Mouse (Mus musculus) liver, adult (tissue): ENCODE measurements at regions not wholly inside any gene's neighbourhood (a gene's known extent, or its start where the extent isn't known, plus 50 kb on each side); places are given as distances from the start of the nearest gene placed in this dataset.

Experiments used
- GATA4 ChIP-seq: IDR thresholded peaks from 2 replicates; pipeline ENCODE4 v1.6.1; 2014; ENCODE audit warnings: mild to moderate bottlenecking, low read length; ENCODE audit not compliant: insufficient replicate concordance

DNA sequence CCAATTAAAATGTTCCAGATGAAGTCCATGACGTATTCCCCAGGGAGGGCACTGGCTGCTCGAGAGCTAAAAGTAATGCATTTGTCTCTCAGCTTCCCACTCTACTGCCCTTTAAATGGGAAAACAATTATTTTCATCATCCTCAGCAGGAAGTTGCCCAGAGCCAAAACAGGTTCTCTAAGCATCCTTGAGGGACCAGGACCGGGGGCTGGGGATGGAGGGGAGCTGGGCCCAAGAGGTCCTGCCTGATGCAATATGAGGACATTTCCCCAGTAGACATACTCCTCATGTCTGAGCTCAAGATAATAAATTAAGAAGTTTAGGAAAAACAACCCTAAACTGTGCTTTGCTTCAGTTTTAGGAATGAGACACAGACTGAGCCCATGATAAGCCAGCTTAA lies 270.5 kb upstream of the Jarid2 start:
- no peak for TF ChIP-seq GATA4

DNA sequence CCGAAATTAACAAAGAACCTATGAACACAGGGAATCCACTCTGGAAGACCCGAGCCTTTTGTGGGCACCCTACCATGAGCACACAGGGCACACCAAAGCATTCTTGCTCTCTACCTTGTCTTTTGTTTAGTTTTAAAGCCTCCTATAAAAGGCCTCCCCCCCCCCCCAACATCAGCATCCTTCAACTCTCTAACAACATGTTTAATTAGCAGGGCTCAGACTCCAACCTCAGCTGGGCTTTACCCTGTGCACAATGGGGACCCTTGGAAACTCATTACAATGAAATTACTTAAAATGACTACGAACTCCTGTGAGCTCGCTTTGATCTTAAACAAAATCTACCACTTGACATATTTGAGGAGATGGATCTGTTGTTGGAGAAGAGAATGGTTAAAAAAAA lies 270.1 kb upstream of the Jarid2 start:
- TF ChIP-seq GATA4, result no peak

DNA sequence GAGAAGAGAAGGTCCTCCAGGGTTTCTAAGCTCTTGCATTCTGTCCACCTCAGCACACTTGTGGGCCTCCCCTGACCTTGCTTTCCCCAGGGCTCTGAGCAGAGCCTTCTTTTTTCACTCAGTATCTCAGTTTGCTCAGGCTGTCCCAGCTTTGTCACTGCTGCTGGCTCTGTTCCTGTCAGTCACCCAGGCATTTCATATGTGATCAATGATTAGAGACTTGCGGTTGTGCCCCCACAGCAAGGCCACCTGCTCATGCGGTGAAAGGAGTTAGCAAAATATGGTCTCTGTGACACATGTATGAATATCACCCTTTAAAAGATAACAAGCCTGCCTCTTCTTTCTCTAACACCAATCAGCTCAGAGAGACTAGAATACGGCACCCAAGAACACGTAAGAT lies 265.6 kb upstream of the Jarid2 start:
- no peak for TF ChIP-seq GATA4

DNA sequence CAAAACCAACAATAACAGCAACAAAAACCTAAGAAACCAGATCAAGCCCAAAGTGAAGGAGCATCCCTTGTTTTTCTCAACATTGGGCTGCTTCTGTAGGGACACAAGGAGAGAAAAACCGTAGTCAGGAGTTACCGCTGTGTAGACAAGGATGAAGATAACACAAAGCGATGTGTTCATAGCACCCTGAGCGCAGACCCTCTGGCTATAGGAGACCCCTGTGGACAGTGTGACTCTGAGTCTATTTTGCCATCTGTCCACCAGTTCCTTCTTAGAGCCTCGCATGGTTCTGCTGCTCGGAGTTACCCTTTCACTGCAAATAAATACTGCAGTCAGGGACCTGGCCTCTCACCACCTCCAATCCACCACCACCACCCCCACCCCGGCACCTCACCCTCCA lies 263.7 kb upstream of the Jarid2 start:
- no peak for TF ChIP-seq GATA4

DNA sequence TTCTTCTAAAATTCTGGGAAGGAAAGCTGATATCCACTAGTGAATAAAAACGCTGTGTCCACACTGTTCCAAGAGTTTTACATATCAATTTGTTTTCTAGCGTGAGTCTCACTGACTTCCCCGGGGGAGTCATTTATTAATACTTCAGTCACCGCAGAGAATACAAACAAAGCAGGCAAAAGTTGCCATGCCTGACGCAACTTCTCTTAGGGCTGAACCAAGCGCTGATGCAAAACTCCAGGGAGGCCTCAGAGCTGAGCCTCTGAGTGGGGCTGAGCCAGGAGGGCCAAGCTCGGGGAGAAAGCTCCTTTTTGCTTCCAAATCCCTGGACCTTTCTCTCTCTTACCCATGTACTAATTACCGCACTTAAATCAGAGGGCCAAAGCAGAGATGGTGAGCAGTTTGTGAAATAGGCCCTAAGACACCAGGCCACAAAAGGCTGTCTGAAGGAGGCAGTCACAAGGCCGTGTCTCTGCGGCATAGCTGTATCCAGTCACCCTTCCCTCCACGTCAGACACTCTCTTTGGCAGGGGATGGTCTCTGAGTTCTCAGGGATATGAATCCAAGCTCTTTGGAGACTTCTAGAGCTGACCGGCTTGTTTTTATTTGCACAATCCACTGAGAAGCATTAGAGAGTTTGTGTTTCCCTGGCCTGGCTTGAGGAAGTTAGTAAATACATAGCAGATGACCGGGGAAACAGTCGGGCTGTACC lies 260.2 kb upstream of the Jarid2 start:
- no peak for TF ChIP-seq GATA4

DNA sequence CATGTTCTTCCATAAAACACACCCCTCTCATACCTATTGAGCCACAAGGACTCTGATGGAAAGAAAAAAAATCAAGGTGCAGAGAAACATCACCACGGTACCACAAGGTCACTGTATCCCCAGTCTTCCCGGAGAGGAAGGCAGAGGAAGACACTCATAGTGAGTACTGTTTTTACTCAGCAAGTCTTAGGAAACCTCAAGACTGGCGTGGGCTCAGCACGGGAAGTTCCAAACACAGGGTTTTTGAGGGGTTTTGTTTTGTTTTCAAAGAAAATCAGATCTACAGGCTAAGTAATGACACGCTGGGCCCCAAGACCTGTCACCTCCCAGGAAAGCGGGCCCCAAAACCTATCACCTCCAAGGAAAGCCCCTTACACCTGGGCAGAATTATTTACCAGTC lies 259.6 kb upstream of the Jarid2 start:
- TF ChIP-seq GATA4, result no peak

DNA sequence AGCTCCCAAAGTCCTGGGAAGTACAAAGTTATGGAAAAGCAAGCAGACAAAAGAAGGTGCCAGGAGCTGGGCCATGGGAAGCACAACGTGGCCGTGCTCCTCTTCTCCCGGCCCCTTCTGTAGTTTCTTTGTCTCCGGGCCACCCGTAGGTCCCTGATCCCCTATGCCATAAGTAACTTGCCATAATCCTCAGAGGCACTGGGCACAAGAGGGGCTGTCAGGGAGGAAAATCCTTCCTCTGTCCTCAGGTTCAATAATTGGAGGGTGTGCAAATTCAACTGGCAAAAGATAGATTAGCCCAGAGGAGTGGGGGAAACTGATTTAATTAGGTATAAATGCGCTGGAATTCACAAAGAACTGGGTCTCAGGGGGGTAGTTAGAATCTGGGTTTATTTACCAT lies 256.1 kb upstream of the Jarid2 start:
- no peak for TF ChIP-seq GATA4

DNA sequence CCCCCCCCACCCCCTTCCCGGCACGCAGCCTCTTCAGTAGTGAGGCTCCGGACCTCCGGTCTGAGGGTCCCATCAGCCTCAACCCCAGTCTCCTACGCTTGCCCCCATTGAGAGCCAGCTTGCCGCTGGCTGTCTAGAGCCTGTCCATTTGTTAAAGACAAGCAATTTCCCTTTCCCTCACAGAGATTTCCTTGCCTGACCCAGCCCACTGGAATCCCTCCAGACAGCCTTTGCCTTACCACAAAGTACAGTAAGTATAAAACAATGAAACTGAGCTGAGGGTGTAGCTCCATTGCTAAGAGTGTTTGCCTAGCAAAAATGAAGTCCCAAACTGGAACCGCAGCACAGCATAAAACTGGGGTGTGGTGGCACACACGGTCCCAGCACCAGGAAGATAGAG lies 252.4 kb upstream of the Jarid2 start:
- TF ChIP-seq GATA4, result no peak

DNA sequence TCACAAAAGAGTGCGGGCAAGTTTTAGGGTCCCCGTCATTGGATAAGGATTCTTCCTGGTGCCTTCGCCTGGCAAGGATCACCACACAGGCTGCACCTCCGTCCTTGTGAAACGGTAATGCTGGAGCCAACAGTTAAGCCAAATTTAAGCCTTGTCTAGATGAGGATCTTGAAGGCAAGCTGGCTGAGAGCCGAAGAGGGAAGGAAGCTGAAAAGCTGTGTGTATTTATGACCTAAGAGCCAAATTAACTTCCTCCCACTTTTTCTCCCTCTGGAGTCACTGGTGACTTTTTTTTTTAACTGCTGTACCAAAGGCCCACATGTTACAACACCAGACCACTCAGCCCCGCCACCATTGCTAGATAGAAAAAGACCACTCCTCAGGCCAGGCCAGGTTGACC lies 249.1 kb upstream of the Jarid2 start:
- no peak for TF ChIP-seq GATA4

DNA sequence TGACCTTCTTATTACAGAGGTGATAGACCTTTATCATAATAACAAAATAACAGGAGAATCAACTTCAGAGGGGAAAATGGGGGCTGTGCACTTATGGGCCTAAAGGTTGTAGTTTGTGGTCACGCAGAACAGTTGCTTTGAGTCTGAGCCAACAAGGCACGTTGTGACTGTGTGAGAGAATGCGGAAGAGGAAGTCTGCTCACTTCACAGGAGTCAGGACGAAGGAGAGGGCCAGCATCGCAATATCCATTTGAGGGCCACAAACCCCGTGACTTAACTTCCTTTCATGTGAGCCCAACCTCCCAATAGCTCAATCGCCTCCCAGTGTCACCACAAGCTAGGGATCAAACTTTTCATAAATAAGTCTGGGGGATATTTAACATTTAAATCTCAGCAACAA lies 246.6 kb upstream of the Jarid2 start:
- TF ChIP-seq GATA4, result no peak

DNA sequence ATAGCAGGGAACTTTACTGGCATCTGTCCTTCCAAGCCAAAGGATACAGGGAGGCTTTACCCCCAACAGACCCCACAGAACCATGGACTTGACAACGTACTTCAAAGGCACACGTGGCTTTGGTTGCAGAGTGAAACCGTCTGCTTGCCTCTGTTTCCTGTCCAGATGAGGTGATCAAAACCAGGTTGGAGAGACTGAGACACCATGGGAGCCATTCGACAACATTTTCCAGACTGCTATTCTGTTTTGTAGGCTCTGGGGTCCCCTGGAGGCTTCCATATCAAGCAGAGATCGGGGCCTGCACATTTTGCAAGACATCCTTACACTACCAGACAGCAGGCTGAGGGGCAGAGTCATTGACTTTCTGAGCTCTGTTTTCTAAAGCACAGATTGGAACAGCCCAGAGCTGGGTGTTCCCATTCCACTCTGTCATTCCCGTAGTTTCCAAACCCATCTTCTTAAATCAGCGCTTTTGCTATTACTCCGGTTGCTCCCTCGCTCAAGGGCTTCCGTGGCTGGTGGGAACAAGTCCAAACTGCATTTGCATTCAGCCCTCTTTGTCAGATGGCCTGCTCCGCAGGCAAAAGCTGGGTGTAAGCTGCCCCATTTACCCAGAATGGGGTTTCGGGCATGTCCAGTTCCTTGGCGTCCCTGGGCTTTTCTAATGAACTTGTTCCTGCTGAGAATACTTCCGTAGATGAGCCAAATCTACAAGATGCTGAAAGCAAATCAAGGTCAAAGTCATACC lies 244.5 kb upstream of the Jarid2 start:
- TF ChIP-seq GATA4, result no peak

DNA sequence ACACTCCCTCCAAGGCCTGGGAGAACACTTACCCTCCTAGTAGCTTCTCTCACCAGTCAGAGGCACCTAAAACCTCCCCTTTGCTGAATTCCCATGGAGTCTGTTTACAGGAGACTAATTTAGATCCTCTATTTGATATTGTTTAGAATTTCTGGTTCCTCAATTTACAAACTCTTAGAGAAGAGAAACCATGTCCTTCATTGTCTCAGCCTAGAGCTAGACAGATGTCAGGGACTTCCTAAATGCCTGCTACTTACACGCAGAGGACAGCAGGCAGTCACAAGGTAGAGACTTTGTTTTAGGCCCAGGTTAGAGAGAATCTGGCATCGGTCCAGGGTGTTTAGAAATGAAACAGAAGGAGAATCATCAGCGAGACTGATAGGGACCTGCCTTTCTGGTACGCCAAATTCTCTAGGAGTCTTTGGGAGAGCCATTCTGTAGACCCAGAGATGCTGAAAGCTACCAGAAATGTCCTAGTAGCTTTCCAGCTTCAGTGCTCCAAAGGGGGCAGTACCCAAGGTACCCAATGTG lies 238.3 kb upstream of the Jarid2 start:
- TF ChIP-seq GATA4, result no peak

DNA sequence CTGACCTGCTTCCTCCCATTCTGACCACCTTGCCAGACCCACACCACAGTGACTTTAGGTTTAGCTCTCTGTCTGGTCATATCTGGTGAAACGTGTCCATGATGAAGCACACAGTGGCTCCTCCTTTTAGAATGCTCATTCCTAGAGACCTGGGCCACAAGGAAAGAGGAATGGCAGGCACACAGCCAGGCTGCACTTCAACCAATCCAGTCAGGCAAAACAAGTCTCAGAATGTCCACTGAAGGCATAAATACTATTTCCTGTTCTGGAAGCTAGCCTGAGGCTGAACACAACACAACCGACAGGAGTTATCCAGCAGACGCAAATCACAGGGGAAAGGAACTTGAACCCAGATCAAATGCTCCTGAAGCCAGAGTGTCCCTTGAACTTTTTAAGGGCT lies 235.4 kb upstream of the Jarid2 start:
- no peak for TF ChIP-seq GATA4

DNA sequence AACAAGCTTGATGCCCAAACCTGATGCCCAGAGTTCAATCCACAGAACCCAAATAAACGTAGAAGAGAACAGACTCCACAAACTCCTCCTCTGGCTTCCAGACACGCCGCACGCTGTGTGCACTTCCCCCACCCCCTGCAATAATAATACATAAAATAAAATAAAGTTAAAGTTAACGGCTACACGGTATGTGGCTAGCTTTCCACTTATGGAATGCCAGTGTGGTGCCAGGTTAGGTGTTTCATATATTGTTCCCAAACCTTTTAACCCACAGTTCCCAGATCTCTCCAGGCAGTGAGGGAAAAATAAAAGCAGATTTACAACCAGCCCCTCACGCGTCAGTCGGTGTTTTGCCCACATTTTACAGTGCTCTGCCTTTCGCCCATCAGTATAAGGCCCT lies 233.8 kb upstream of the Jarid2 start:
- no peak for TF ChIP-seq GATA4

DNA sequence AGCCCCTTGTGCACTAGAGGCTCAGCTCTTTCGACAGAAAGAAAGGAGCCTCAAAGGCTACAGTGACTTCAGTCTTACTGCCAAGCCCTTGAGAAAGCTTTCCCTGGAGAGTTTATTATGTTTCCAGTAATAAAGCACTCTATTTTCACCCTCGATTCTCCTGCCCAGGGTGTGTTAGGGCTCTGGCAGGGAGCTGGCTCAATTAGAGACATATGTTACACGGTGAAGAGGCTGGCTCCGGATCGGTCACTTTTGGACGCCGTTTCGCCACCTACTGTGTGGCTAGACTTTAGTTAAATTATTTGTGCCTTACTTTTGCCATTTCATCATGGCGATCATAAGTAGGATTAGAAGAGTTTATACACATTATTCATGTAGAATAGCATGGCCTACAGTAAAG lies 232.7 kb upstream of the Jarid2 start:
- TF ChIP-seq GATA4, result no peak

DNA sequence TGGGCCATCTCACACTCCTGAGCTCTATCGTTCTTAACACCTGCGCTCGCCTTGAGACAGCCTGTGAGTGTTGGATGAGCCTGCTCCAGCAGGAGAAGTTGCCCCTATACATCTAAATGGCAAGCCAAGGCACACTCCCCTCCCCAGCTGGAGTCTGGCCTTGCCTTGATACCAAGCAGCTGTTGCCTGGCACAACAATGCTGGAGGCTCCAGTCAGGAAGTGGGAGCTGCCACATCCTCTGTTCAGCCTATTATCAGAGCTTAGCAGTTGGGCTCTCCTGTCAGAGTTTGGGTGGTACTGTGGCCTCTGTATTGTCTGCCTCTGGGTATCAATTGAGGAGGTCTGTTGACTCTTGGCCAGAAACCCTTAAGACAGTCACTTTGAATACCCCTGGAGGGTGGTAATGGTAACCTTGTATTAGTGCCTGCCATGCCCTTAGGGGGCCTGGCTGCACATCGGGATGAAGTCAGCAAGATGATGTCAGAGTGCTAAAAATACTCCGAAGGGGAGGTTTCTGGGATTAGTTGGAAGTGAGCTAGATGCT lies 227.4 kb upstream of the Jarid2 start:
- TF ChIP-seq GATA4, result no peak

DNA sequence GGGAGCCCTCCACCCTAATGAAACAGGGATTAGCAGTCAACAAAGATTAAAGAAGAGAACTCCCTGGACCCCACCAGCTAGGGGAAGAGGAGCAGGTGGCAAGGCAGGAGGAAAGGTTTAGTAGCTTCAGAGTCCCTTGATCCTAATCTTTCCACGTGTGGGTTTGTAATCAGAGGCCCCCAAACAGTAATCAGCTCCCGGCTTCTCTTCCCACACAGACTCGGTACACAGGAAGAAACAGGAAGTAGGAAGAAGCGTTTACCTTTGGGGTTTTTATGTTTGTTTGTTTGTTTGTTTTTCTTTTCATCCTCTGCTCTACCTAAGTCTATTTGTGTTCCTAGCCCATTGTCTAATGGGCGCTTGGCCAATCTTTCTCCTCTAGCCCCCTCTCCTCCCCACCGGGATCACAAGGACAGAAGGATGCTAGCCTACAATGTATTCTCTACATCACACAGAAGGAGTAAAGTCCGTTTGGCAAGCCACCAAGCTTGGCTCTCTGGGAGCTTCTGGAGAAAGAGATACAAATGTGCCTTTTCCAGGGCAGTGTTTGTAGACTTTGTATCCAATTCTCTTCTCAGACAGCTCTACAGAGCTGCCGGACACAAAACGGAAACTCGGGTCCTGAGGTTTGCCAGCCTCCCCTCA lies 226.5 kb upstream of the Jarid2 start:
- no peak for TF ChIP-seq GATA4
